Mouse (Mus musculus) urinary bladder, postnatal 36 days (tissue): Measurements from ENCODE around the gene Rap1a.
A peak's percentile ranks its signal among the peaks of the same experiment; 100 is the strongest.

Source experiments
- DNase-seq, 2 experiments: peaks; one replicate each; pipeline ENCODE4 v3.0.0; 2022; ENCODE audit warnings: low spot score in 2 of 2, mixed read lengths in 1 of 2

The Rap1a gene

DNA sequence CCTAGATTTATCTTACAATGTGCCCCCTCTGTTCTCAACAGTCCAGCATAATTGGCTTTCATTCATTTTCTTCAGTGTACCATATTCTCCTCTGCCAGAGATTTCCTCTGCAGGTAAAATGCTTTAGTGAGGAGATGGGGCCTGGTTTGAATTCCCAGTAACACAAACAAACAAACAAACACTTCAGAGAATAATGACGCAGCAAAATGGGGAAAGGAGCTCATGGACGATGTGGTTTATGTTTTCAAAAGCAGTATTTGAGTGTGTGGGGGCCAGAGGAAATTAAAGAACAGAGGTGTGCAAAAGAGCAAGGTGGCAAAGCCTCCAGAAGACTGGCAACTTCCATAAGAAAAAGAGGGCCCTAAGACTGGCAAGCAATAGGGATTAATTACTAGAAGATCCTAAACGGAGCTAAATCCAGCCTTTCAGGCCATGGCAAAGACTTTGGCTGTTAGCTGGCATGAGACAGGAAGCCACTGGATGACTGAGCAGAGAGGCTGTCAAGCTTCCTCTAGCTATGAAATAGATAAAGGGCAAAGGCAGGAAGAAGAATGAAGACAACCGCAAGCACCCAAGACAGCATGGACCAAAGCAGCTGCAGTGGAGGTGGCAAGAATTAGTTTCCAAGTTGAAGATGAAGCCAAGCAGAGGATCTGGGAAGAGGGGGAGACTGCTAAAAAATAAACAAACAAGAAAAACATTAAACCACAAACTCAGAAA lies 37.8 kb downstream of the Rap1a start:
- DNase-seq, result no peak

GRCm38 (mm10) chr3:105760063-105760462 lies 41.1 kb downstream of the Rap1a start:
- DNase-seq, result no peak

- DNase-seq, result no peak
Observed at GRCm38 (mm10) chr3:105758658-105759057, 42.5 kb downstream of the Rap1a start.

GRCm38 (mm10) chr3:105758098-105758497 lies 43.0 kb downstream of the Rap1a start:
- no peak for DNase-seq

DNA sequence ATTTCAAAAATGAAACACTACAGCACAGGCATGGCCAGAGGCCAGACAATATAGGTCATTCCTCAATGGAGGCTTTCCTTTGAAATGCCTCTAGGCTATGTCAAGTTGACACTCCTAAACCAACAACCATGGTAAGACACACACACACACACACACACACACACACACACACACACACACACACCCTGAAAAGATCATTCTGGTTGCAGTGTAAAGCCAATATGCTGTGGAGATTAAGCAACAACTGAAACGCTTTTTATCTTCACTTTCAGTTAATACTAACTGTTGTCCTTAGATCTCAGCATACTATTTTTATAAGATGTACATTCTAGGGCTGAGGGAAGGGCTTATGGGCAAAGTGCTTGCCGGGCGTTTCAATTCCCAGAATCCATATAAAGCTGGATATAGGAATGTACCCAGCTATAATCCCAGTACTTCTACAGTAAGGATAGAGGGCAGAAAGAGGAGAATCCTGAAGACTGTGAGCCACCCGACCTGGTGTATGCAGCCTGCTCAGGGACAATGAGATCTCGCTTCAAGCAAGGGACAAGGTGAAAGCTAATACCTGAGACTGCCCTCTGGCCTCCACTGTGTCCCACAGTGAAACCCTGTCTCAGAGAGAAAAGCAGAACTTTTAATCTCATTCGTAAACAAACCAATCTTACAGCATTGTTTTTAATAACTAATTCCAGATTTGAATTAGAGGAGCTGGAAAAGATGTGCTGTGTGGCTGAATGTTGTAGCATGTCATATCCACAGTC lies 43.6 kb downstream of the Rap1a start:
- DNase-seq, result no peak

GRCm38 (mm10) chr3:105756505-105756904 lies 44.6 kb downstream of the Rap1a start:
- DNase-seq, result no peak

GRCm38 (mm10) chr3:105755123-105755522 lies 46.0 kb downstream of the Rap1a start:
- DNase-seq, result no peak

GRCm38 (mm10) chr3:105754184-105754583 lies 47.0 kb downstream of the Rap1a start:
- DNase-seq, result no peak

GRCm38 (mm10) chr3:105750810-105751209 lies 50.3 kb downstream of the Rap1a start:
- no peak for DNase-seq

- DNase-seq, result no peak
Observed at GRCm38 (mm10) chr3:105746542-105746941, 54.6 kb downstream of the Rap1a start.

DNA sequence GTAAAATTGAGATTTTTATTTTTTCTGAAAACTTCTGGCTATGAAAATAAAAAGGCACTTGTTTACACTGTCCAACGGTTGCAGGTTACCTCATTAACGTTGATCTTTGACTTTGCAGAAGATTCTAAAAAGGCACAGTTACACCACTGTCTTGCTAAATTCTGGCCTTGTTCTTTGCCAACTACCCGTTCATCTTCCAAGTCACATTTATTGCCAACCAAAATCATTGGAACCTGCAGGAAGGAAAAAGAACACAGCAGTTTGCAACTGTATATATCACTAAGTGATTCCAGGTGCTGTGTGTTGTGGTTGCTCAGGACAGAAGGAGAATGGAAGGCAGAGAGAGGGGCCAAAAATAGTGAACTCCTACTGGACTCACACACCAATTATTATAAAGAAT lies 63.5 kb downstream of the Rap1a start:
- DNase-seq, result no peak

DNA sequence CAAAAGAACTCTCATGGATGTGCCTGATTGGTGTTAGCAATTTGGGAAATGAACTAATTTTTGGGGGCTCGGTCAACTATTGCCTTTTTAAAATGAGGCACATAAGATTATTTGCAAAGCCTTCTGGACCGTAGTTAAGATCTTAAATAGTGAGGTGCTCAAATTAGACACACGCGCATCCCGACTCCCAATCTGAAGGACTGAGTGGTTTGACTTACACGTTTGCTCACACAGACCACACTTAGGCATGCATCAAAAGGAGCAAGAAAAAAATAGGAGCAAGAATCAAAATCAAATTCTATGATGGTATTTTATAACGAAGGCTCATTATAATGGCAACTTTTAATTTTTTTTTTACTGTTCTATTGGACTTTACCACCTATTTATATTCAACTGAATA lies 64.1 kb downstream of the Rap1a start:
- DNase-seq, result no peak

DNA sequence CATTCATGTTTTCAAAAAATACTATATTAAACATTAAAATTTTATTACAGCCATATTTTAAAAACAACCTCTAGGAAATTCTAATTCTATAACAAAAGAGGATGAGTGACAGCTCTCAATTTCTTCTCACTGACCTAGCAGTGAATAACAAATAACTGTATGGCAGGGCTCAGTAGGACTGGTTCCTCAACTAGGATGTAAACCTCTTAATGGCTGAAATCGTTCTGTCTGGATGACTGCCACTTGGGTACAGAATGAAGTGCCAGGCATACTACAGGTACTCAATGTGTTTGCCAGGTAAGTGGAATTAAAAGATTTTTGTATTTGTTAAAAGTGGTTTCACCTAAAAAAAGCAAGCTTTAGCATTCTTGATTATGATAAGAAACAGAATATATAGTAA lies 65.0 kb downstream of the Rap1a start:
- DNase-seq, result no peak

DNA sequence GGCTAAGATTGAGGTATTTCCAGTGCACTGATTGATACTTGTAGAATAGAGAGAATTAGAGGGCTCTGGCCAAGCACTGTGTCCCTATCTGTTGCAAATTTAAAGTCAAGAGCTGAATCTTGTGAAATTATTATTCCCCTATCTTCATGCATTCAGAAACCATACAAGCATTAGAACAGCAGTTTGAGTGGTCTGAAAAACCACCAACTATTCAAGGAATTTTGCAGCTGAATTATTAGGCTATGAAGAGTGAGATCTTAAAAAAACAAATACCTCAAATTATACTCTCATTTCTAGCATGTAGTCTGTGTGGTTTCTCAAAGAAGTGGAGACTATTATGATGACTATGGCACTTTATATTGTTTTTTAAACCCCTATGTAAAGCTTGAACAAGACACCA lies 65.9 kb downstream of the Rap1a start:
- no peak for DNase-seq

DNA sequence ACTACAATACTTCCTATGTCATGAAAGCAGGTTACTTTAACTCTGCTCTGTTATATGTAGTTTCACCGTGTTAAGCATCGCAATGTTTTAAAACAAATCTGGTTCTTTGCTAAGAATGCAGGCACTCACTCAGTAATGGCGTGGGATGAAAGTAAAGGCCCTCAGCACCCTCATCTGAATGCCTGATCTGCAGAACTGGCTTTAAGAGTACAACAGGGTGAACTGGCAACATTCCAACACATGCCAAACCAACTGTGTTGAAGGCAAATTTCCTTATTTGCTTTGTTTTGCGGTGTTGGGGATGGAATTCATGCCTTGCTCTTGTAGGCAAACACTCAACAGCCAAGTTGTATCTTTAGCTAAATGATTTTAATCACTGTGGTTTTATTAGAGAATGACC lies 67.6 kb downstream of the Rap1a start:
- peak in 1 of 2 experiments; percentile 28 for DNase-seq

DNA sequence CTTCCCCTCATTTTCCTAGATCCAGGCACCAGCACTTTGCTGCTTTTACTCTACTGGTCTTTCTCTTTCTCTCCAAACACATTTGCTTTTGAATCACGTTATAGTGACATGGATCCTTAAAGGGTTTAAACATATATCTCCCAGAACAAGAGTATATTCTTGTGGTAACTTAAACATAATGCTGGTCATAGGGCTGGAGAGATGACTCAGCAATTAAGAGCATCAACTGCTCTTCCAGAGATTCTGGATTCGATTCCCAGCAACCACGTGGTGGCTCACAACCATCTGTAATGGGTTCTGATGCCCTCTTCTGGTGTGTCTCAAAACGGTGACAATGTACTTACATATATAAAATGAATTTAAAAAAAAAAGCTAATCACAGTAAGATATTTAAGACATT lies 68.8 kb downstream of the Rap1a start:
- DNase-seq, result no peak

GRCm38 (mm10) chr3:105726037-105726436 lies 75.1 kb downstream of the Rap1a start:
- no peak for DNase-seq

DNA sequence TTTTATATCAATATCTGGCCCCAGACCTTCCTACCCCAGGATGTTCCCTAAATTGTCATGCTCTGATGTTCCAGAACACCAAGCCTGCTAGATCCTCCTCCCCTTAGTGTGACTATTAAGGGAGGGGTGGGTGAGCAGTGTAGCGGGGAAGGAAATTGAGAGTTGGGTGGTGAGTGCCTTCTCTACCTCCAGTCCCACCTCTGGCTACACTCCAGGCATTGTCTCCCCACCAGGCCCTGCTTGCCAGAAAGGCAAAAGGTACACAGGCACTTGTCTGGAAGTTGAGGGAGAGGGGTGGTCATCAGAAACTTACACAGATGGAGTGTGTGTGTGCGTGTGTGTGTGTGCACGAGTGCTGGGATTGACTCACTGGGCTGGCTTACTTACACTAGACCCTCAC lies 78.6 kb downstream of the Rap1a start:
- DNase-seq, result no peak

DNA sequence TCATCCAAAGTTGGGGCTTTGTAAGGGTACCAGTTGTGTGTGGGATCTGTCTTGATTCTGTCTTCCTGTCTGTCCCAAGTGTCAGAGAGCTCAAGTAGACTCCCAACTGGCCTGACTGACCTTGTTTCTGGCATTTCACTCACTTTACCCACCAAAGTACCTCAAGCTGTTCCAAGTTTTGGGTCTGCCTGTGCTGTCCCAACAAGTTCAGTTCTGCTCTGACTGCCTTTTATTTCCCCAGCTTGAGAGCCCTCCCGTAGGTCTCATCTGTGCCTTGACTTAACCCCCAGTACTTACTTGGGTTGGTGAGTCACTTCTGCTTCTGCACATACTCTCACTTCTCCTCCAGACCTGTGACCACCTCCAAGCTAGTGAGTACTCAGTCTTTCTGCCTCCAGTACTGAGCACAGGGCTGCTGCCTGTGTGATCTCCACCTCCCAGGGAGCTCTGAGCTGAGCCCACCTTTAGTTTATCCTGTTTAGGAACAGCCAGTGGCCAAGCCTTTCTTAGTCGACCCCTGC lies 79.4 kb downstream of the Rap1a start:
- DNase-seq, result no peak

DNA sequence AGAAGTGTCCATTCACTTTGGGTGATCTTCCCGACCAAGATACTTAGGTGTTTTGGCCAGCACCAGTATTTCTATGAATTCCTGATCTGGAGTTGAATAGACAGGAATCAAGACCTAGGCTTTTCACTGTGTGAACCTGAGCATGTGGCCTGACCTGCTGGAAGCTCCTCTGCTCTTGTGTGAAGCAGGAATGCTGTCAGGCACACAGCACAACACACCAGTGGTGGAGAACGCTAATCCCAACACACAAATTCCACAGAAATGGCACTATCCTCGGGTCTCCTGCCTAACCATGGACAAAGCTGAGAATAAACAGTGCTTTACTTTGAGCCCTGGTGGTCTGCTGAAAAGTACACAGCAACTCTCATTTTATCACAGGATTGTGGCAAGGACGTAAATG lies 80.6 kb downstream of the Rap1a start:
- DNase-seq, result no peak

DNA sequence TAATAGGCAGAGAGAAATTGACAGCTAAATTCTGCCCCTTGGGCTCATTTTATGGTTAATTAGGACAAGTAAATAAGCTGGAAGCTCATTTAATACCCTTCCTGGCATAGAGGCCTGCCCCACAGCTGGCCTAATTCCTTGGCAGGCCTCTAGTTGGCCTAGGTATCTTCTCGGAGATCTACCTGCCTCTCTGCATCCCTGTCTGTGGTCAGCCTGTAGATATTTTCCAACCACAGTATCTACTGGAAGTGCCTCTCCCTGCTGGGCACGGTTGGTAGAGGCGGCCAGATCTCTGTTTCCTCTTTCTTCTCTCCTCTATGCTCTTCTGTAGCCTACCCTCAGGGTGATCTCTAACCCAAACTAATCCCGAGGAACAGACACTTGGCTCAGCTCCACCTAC lies 81.2 kb downstream of the Rap1a start:
- DNase-seq, result no peak

DNA sequence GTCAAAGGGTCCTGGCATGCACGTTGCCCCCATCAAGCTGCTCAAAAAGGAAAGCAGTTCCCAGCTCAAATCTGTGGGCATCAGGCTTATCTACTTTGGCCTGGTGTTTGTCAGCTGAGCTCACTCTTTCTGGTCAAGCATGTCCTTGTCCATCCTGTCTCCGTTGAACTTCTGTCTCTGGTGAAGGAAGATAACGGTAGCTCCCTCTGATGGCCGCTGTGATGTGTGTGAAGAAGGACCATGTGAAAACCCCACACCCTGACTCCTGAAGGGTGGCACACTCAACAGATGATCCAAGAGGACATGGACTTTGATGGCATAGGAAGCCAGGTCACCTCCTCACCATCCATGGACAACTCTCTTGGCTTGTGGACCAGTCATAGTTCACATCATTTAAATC lies 82.4 kb downstream of the Rap1a start:
- no peak for DNase-seq

GRCm38 (mm10) chr3:105717856-105718555 lies 83.1 kb downstream of the Rap1a start:
- DNase-seq, result no peak
